Mouse (Mus musculus) CD4-positive, CD25-positive, alpha-beta regulatory T cell, adult 2 months (primary cell): ENCODE measurements at regions not wholly inside any gene's neighbourhood (a gene's known extent, or its start where the extent isn't known, plus 50 kb on each side); places are given as distances from the start of the nearest gene placed in this dataset.

Experiments
- DNase-seq: peaks from one replicate; pipeline ENCODE4 v3.0.0-alpha.2; 2012; ENCODE audit warnings: low read depth, low spot score

DNA sequence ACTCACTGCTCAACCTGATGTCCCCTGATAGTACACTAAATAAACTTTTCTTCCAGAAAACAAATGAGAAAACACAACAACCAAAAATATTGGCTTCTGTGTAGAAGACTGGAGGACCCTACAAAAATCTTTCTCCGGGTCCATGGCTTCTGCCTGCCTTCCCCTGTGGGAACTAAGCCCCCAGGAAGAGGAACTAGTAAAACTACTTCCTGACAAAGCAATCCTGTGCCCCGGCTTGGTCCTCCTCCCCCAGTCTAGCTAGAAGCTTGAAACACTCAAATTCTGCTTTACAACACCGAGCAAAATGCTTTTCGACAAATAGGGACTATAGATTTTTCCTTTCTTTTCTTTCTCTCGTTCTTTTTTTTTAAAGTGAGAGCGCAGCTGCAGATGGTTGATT, 51.3 kb upstream of the Mki67 start:
- DNase-seq, result no peak

- DNase-seq, result no peak
These were observed 51.9 kb upstream of the Mki67 start for GRCm38 (mm10) chr7:135768064-135768463.

DNA sequence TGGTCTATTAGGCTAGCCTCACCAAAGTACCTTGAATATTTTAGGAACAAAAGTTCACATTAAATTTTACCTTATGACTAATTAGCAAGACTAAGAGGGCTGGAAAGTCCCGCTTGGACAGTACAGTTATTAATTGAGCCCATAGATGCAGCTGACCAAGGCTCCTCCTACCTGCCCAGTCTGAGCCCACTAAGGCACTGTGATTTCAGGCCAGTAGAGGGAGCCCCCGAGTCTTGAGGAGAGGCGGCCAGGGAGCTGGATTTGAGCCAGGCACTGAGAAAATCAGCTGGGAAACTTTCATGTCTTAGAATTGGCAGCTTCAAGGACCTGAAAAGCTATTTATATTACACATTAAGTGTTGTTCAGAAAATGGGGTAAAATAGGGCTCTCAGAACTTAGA, 52.4 kb upstream of the Mki67 start:
- peak; percentile 72 for DNase-seq

DNA sequence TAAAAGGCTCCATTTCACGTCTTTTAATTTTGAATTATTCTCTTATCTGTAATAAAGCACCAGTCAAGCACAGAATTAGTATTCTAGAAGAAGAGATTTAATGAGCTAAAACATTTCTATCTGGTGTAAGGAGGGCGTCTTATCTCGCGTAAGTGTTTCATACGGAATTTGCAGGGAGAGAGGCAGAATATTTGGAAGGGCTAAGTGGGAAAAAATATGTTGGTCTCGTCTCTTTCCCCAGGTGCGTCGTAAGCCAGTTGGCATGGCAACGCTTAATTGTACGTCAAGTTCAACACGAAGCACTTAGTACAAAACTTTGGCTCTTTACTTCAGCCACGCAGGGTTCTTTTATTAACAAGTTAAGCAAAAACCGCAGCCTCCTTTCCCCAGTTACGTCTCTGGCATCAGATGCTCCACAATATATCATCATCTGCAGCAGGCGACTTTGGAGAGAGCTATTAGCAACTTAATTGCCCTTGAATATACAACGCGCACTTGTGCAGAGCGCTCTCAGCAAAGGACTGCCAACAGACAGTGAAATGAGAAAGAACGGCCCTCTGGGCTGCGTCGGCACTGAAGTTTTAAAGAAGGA, 53.0 kb upstream of the Mki67 start:
- DNase-seq, result no peak

- DNase-seq, result no peak
These were observed 53.9 kb upstream of the Mki67 start for GRCm38 (mm10) chr7:135770051-135770450.

DNA sequence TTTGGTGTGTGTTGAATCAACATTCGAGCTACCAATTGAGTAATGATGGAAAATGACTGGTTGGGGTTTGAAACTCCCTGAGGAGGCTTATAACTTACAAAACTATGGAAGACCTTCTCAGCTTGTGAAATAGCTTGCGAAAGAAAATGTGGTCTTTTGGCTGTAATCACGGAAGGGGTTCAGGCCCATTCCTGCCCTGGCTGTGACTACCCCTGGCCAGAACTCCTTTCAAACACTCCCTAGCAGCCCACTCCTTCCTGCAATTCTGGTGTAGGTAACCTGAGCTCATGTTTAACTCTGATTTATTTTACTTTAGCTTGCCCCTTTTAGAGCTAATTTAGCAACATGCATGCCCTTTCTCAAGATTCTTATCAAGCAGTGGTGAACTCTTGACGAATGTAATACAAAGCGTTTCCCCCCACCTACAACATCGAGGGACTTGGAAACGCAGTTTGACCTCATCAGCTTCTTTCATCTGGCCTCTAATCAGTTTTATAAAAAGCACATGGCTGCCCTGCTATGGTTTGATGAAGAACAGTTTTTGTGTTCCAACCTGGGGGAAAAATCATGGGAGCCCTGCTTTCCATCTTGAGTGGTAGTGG, 59.8 kb upstream of the Mki67 start:
- DNase-seq, result no peak

DNA sequence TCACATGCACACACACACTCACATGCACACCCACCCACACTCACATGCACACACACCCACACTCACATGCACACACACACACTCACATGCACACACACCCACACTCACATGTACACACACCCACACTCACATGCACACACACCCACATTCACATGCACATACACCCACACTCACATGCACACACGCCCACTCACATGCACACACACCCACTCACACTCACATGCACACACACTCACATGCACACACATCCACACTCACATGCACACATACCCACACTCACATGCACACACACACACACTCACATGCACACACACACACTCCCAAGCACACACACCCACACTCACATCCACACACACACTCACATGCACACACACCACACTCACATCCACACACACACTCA, 74.0 kb upstream of the Mki67 start:
- DNase-seq, result no peak

DNA sequence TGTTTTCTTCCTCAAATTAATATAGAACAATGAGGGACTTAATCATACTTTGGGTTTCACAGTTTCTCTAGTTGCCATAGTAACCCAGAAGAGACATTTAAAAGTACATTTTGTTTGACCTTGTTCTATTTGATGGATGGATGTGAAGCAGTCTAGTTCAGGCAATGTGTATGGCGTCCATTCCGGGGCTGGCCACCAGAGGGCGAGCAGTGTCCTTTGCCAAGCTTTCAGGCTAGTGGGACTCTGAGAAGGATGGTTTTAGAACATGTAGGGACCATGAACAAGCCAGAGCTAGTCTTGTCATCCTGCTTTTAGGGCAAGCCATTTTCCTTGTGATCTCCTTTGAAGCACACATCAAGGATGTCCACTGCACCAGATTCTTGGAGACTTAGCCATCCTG, 74.8 kb upstream of the Mki67 start:
- DNase-seq, result peak; percentile 67

DNA sequence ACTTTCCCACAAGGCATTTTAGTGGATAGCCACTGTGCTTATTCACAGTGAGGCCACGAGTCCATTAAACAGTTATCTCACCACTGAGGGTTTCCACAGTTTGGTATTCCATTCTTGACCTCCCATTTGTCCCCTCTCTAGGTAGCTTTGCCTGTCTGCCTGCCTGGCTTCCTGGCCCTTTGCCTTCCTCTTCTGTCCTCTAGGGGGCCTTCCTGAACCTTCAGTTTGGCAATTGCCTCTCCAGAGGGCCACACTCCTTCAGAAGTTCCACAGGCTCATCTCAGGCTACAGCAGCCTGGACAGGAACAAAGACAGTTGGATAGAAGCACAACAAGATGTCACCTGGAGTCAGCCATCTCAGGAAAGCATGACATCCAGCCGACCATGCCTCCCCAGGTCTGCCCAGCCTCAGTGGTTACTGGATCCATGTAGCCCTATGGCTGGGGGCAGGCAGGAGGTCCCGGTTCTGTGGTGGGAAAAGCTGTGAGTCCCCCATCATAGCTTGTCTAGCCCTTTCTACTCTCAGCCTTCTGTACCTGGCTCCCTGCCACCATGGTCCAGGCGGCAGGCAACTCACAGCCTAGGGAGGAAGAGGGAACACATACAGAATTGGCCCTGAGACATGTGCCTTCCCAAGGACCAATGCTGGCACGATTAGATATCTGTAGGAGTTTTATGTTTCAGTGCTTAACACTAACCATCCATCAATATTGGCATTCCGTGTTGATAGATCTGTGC, 76.0 kb upstream of the Mki67 start:
- DNase-seq, result no peak

DNA sequence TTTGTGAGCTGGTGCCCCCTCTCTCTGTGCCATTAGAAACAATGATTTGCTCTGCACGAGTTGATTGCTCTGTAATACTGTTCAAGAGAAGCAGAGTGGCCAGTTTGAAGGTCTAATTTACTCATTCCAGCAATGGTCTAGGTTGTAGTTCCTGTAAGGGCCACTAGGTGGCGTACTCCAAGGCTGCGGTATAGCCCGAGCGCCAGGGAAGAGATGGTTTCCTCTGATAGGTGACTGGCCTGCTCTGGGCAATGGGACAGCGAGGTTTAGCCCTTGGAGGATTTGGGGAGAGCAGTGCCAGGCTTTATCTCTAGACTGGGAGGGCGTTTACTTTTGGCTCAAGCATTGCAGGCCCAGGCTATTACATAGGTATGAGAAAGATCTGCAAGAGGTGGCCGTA, 76.8 kb upstream of the Mki67 start:
- DNase-seq, result peak; percentile 55

- DNase-seq, result no peak
These were observed 78.1 kb upstream of the Mki67 start for GRCm38 (mm10) chr7:135794238-135794637.

GRCm38 (mm10) chr7:135794679-135795078, 78.5 kb upstream of the Mki67 start:
- no peak for DNase-seq

DNA sequence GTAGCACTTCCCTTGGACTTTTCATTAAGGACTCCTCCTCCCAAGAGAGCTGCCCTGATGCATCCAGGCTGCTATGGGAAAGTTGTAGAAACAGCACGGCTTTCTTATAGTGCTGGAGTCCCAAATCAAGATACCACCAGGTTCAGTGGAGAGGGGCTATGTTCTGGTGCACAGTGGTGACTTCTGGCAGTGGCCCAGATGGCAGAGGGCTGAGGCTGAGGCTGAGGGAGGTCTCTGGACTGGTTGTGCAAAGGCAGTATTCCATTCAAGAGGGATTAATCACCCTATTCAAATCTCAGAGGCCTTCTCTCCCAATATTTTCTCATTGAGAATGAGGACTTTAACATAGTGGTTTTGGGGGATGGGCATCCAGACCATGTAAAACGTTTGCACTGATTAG, 82.3 kb upstream of the Mki67 start:
- no peak for DNase-seq

- DNase-seq, result no peak
These were observed 86.5 kb upstream of the Mki67 start for GRCm38 (mm10) chr7:135802598-135803121.

- no peak for DNase-seq
These were observed 88.6 kb upstream of the Mki67 start for GRCm38 (mm10) chr7:135804730-135805129.

- no peak for DNase-seq
These were observed 90.0 kb upstream of the Mki67 start for GRCm38 (mm10) chr7:135806139-135806538.

GRCm38 (mm10) chr7:135806673-135807072, 90.5 kb upstream of the Mki67 start:
- no peak for DNase-seq

DNA sequence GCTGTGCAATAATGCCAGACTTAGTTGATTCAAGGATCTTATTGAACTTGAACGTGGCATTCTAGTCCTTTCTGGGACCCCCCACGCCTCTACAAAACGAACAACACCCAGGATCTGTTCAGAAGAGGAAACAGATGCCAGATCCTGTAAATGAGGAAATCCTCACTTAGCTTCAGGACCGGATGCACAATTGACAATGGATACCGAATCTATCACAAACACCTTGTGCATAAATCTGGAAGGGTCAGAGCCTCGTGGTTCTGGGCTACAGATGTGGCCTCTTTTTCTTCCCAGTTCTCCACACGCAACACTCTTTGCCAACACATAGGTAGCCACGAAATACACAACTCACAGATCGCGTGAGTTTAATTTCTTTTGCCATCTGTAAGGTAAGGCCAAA, 93.0 kb upstream of the Mki67 start:
- DNase-seq, result no peak

GRCm38 (mm10) chr7:135809751-135810379, 93.7 kb upstream of the Mki67 start:
- no peak for DNase-seq

DNA sequence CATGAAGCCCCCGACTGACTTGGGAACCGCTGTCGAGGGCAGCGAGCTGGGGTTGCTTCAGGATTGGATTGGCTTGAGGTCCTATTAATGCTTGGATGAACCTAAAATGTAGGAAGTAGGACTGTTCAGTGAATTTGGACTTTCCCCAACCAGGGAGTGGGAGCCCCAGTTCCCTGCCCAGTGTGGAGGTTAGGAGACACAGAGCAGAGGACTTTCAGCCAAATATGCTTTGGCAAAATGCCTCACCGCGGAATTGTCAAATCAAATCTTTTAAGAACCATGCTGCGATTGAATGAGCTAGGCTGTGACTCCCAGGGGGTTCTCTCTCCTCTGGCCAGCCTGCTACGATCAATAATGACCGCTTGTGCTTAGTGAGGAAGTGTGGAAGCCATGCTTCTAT, 94.8 kb upstream of the Mki67 start:
- no peak for DNase-seq

DNA sequence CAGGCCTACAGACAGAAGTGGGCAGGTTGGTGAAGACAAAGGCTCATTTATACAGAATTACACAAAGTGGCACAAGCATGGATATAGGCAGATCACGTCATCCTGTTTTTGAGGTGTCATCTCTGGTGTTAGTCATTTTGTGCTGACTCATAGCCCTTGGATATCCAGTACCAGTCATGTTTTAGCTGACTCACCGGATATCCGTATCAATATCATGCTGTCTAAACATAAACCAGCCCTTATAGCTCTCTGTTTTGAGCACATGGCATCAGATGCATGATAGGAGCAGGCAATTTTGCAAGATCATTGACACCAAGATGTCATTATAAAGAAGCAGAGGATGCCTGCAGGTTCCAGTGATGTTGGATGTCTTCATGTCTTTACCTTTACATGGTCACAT, 97.5 kb upstream of the Mki67 start:
- DNase-seq, result no peak

DNA sequence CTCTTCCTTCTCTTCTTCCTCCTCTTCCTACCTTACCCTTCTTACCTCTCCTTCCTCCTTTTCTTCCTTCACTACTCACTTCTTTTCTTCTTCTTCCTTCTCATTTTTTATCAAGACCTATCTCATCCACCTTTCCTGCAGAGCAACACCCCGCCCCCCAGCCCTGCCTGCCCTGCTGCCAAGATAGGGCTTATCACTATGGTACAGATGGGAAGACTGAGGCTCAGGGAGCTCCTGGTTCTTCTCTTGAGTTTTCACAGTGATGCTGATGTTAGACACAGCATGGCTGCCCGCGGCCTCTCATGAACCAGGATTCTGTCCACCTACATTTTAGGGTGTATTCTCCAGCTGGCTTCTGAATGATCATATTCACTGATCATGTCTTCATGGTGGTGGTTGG, 100.0 kb upstream of the Mki67 start:
- no peak for DNase-seq

- DNase-seq, result no peak
These were observed 101.7 kb upstream of the Mki67 start for GRCm38 (mm10) chr7:135817868-135818267.
